Mouse (Mus musculus) erythroblast, embryonic 14.5 days (primary cell): Measurements from ENCODE around the gene Gpr3.

Source experiments
- GATA1 ChIP-seq: IDR thresholded peaks from 2 replicates; pipeline ENCODE4 v1.6.1; 2012; ENCODE audit warnings: low read length, inconsistent platforms, mixed read lengths
- TAL1 ChIP-seq: IDR thresholded peaks from 3 replicates; pipeline ENCODE4 v1.6.1; 2012; ENCODE audit warnings: low read length, inconsistent platforms, mixed read lengths

GRCm38 (mm10) chr4:133184031-133184897 lies 28.1 kb downstream of the Gpr3 start:
- TF ChIP-seq GATA1 (no peak), TAL1 (no peak)
